Mouse (Mus musculus) mouse trophoblast stem cell (cell line): Measurements from ENCODE around the gene Asb7.

Source experiments
- in situ Hi-C, 2 experiments: fragments of 300-500 bp; cut with MseI, MboI; formaldehyde crosslinking; loops; 2 replicates in 1 of 2; 3 replicates in 1 of 2; pipeline ENCODE4 v1.15.1; 2025

Gene Asb7

DNA sequence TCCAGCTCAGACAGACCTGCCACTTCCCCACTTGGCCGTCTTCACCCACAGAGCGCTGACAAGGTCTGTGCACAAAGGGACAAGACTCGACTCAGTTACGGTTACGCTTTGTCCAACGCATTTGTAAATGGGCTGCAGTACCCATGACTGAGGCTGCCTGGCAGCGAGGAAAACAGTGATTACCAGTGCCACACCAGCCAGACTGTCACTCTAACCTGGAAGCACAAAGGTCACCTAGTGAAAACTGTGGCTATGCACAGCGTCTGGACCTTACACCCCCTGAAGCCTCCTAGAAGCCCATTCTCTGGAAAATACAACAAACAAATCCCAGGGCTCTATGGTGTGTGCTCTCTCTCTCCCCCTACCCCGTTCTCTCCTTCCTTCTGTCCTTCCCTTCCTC, 33.9 kb downstream of the Asb7 start:
- in situ Hi-C loops, result loop anchor here in 1 of 2 experiments (5.0 to 25.0 kb wide), 3 partner anchors 218 to 543 kb away; partner anchors contain the start of gene Chsy1

DNA sequence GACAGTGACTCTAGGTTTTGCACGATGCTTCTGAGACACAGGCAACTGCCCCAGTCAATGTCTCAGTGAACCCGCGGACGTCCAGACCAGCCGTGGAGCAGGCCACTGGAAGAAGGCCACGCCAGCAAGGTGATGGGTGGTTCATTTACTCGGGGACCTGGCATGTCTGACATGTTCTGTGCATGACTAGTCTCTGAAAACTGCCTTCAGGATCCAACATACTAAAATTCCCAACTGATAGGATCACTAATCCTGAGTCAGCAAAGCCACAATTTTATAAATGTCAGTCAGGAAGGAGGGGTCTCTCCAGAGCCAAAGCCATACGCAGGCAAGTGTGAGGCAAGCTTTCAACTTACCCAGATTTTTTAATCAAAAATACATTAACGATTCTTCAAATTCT, 35.8 kb downstream of the Asb7 start:
- in situ Hi-C loops, result loop anchor here (5.0 to 25.0 kb wide), 3 partner anchors 226 to 541 kb away; partner anchors contain the start of genes Aldh1a3 (in 1 of the 2) and Chsy1 (in 1 of the 2)

DNA sequence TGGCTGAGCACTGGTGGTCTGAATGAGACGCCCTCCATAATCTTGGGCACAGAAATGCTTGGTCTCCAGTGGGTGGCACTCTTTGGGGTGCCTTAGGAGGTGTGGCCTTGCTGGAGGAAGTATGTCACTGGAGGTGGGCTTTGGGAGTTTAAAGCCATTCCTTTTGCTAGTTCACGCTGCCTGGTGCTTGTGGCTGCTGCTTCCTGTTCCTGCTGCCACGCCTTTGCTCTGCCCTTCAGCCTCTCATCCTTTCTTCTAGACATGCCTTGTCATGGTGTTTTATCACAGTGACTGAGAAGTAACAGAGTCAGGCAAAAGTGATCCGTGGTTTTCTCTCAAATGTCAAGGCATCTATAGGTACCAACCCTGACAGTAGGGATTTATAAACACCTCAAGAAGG, 37.2 kb downstream of the Asb7 start:
- in situ Hi-C loops, result loop anchor here (5.0 to 25.0 kb wide), 3 partner anchors 225 to 540 kb away; partner anchors contain the start of genes Aldh1a3 (in 1 of the 2) and Chsy1 (in 1 of the 2)

DNA sequence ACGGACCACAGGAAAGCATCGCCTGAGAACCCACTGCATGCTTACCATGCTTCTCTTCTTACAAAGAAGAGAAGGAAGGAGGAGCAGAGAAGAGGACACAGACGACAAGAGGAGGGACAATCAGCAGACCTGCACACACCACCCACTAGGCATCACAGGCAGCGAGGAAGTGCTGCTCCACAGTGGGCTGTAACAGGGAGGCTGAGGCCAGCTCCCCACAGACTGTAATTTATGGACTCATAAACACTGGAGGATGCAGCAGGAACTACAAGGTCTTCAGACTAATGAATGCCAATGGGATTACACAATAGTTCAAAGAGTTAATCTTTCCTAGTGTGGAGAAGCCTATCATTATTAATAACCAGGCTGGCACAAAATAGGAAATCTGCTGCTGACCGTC, 38.5 kb downstream of the Asb7 start:
- in situ Hi-C loops, result loop anchor here (5.0 to 25.0 kb wide), 3 partner anchors 224 to 539 kb away; partner anchors contain the start of genes Aldh1a3 (in 1 of the 2) and Chsy1 (in 1 of the 2)

DNA sequence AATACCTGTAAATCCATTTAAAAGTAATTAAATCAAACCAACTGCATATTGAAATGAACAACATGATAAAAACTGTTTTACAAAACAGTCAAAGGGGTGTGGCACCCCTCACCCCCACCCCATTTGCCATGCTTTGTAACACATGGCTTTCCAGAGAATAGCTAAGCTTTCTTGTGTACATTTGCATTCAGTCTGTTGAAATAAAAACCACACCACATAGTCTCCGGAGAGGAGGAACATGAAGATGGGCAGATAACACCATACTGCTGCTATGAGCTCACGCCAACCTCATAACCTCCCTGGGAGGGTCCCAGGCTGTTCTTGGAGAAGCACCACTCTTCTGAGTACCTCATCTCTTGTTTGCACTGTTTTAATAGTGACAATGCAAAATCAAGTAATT, 40.2 kb downstream of the Asb7 start:
- in situ Hi-C loops, result no loop called here

DNA sequence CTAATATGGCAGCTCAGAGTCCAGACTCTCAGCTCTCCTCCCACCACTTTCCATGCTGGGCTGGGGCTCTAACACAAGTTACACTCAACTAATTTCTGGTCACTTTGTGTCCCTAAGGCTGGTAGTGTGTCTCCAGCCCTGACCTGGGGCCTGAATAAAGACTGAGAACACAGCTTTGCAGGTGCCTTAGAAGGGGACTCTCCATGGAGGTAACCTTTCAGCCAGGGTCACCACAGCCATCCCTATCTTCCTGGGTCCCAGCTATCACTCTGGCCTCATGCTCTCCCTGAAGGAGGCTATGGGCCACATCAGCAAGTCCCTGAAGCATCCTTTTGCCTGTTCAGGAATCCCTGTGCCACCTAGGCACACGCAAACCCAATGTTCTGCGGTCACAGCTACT, 43.7 kb downstream of the Asb7 start:
- in situ Hi-C loops, result no loop called here

DNA sequence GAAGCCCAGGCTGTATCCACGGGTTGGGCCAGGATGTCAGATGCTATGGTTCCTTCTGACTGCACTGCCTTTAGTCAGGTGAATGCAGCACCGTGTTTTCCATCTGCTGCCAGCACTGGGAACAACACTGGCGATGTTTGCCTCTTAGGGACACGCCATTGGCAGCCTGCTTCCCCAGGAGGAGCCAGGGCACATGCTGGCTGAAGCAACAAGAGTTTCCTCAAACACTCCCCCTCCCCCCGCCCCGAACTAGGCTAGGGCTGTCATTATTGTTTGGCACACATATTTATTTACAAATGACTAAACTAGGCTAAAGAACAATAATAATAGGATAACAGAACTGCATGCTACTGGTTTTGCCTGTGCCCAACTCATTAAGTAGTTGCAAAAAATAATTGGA, 56.0 kb downstream of the Asb7 start:
- in situ Hi-C loops, result no loop called here

DNA sequence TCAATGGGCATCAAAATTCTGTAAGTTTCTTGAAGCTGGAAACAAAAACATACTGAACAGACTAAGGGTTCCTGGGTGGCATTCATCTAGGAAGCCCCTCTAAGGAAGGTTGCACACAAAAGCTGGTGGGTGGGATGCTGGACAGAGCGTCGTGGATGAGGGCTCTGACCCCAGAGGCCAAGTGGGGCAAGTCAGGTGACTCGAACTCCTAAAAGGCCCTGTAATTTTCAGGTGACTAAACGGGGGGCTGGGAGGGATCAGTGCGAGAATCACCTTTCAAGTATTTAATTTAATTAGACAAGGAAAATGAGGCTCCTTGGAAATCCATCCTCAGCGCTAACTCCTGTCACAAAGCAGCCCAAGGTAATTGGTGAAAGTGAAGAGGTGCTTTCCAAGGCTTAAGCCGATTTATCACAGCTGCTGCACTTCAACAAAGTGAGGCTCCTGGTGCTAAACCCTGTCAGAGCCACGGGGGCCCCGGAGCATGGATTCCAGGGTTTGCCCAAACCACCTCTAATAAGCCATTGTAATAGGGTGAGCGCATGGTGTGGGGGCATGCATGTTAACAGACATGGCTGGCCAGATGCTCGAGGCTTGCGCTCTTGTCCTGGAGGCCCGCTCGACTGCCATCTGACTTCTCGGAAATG, 59.1 kb downstream of the Asb7 start:
- in situ Hi-C loops, result no loop called here

DNA sequence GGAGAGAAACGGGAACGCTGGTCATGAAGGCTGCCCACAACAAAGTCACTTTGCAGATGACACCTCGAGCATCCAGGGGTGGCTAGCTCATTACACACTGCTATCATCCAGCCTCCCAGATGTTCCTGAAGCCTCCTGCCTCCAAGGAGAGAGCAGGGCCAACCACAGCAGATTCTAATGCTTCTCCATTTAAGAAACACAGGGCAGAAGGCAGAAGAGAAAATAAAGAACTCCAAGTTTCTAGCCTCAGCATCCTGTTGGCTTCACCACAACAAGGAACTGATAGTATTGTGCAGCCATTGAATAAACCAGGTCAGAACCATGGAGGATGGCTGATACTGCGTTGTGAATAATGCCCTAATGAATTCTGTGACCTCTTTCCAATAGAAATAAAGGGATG, 60.0 kb downstream of the Asb7 start:
- in situ Hi-C loops, result no loop called here

DNA sequence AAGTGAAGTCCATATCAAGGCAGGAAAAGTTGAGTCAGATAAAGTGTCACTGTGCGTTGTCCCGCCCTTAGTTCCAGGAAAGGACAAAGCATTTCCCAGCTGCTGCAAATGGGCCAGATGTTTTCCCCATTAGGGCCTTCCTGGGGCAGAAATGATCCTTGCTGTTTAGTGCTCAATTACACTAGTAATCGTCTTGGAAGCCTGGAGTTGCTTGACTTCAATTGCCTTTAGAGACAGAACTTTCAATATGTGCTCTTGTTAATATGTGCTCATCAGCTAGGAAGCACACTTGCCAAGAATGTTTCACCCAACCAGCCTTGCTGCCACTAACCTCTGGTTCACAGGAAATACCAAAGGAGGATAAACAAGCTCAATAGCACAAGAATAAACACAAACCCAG, 66.0 kb downstream of the Asb7 start:
- in situ Hi-C loops, result no loop called here

DNA sequence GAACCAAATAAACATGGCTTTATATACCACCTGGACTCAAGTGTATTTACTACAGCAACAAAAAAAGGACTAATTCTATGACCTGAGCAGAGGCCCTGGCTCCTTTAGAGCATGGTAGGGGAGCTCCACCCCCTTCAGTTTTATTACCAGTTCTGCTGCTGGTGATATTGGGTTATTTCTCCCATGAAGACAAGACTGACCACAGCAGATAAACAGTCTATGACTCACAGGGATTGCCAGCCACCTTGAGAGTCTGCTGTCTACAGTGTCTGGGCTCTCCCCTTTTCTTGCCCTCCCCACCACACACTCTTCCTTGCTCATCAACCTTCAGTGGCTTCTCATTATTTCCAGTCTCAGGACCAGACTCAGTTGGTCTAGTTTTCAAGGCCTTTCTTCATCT, 87.5 kb downstream of the Asb7 start:
- in situ Hi-C loops, result no loop called here

DNA sequence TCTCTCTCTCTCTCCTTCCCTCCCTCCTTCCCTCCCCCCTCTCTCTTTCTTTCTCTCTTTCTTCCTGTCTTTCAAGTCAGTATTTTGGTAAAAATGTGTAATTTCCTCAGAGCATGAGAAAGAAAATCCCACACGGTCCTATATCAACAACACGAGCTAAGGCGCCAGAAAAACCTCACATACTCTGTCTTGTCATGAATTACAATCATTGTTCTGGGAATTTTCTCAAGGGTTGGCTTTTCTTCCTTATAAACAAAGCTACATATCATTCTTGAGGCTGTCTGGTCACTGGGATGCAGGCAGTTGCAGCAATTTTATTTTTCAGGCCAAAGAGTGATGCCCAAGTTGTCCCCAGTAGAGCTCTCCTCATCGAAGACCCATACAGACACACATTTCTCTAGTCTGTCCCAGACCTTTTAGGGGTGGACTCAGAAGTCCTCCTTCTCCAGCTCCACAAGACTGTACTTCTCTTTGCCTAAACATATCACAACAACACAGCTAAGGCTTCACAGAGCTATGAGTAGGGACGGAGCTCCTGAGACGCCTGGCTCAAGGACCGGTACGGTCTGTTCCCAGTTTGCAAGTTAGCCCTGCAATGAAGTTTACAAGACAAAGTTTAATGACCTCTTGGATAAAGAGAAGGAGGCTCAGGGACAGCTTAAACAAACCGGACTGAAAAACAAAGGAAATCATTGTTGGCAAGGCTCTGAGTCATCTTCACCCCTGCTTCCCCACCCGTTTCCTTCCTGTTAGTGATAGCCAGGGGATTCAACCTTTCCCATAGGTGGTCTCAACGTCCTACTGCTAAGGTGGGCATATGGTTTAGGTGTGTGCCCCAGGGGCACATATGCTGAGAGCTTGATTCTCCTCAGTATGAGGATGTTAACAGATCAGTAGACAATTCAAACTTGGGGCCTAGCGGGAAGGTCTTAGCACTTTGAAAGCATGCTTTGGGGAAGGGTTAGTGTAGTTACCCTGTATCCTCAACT, 88.5 kb downstream of the Asb7 start:
- in situ Hi-C loops, result no loop called here

DNA sequence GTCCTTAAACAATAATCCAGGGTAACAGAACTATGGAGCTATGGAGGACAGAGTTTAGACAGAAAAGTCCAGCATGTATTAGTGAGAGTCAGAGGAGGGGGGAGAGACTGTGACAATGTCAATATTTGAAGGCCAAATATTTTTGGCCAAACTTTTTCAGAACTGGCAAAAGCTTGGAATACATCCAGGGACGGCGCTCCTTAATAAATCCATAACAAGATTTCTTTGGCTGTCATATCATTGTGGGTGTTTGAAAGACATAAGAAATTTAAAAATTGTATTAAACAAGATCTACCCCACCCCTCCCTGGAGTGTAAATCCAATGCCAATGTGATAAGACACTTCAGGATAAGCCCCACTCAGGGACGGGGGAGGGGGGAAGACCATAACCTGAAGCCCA, 89.3 kb downstream of the Asb7 start:
- in situ Hi-C loops, result no loop called here

DNA sequence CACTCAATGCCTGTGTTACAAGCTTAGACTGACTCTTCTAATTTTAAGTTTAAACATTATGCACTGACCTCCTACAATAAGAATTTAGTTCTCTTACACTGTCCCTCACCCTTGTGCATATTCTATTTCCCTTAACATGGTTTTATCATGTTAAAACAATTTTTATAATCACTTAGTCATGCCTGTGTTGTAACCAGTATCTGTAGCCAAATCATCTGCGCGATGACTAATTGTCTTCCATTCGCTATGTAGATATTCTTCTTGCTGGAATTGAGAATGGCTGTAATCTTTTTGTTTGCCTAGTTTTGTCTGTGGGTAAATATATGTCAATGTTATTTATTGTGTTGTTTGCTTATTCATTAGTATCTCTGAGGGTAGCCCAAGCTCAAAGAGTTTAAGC, 91.5 kb downstream of the Asb7 start:
- in situ Hi-C loops, result no loop called here
